Mouse (Mus musculus): ENCODE data around the gene Tdrd9.

GRCm38 (mm10) chr12:111995161-111995560 is 23.8 kb downstream of the Tdrd9 start:
- TF ChIP-seq POLR2A (IDR thresholded peaks at IDR 0.05; ENCODE audit: insufficient read depth, low read depth, low read length) (no peak), CTCF (IDR thresholded peaks at IDR 0.05) (no peak)
